Mouse (Mus musculus) embryonic facial prominence, embryonic 15.5 days (tissue): ENCODE data around the gene Vmn1r233. TPM values are rescaled to one million over a fixed set of nuclear protein-coding genes. Genes with fewer than 3 reads are reported as not detected.
A peak's percentile ranks its signal among the peaks of the same experiment; 100 is the strongest.

Experiments used
- ATAC-seq: fragments of 200-750 bp; cut with Nextera tagmentation; 2 replicates; pipeline ENCODE4 v1.8.0; 2017; ENCODE audit warnings: low read depth, moderate TSS enrichment; ENCODE audit not compliant: insufficient number of reproducible peaks, low FRiP score, low TSS enrichment
- H3K27ac ChIP-seq: fragments of 300-500 bp; sonication (generic); replicated peaks from 2 replicates; pipeline ENCODE4 v1.5.1; 2015; ENCODE audit warnings: mild to moderate bottlenecking, inconsistent platforms
- H3K27me3 ChIP-seq: fragments of 300-500 bp; sonication (generic); 2 replicates; pipeline ENCODE4 v1.6.1; 2015; ENCODE audit warnings: inconsistent platforms
- H3K36me3 ChIP-seq: fragments of 300-500 bp; sonication (generic); 2 replicates; pipeline ENCODE4 v1.6.1; 2015; ENCODE audit warnings: mild to moderate bottlenecking, inconsistent platforms
- H3K4me1 ChIP-seq: fragments of 300-500 bp; sonication (generic); 2 replicates; pipeline ENCODE4 v1.6.1; 2015; ENCODE audit warnings: inconsistent platforms
- H3K4me2 ChIP-seq: fragments of 300-500 bp; sonication (generic); replicated peaks from 2 replicates; pipeline ENCODE4 v1.6.1; 2015; ENCODE audit warnings: mild to moderate bottlenecking, inconsistent platforms
- H3K4me3 ChIP-seq: fragments of 300-500 bp; sonication (generic); replicated peaks from 2 replicates; pipeline ENCODE4 v1.5.1; 2015; ENCODE audit warnings: mild to moderate bottlenecking, inconsistent platforms
- H3K9ac ChIP-seq: fragments of 300-500 bp; sonication (generic); 2 replicates; pipeline ENCODE4 v1.6.1; 2015; ENCODE audit warnings: inconsistent platforms
- H3K9me3 ChIP-seq: fragments of 300-500 bp; sonication (generic); replicated peaks from 2 replicates; pipeline ENCODE4 v1.6.1; 2016; ENCODE audit warnings: inconsistent platforms
- WGBS: fragments of 180-500 bp; shearing (Covaris S2); methylation state at CpG from one replicate; pipeline ENCODE4 v1.1.7; 2015; 5-methylcytosine and 5-hydroxymethylcytosine counted together
- polyA plus RNA-seq: library from polyadenylated mRNA; unstranded; fragments of >200 nt; fragmentation: Nextera tagmentation; extraction: Ambion mirVana; gene quantifications from 2 replicates; pipeline ENCODE4 v1.2.1, GENCODE M21; 2015

The Vmn1r233 gene
- polyA plus RNA-seq, result not detected in 2 replicates

DNA sequence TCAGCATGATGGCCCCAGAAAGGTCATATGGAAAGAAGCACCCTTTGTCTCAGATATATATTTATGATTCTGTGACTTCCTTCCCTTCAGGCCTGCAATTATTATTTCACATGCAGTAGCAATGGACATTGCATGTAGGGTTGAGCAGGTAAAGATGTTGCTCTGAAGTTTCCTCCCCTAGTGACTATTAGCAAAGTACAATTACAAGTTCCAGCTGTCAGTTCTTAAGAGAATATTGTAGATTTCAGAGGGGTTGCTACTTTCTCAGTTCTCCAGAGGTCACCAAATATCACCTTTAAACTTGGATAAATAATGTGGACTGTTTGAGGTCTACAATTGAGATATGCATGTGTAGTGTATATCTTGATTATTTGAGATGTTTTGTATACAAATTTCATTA lies at the start of gene Vmn1r233:
Gene Vmn1r233 (minus strand): TSS at position 101 of the 400 bp plus-strand sequence.
- H3K27me3 ChIP-seq, result no peaks in the 10 kb centered on the region
- no peaks in the 10 kb centered on the region for H3K36me3 ChIP-seq
- H3K9me3 ChIP-seq, result no peaks in the 10 kb centered on the region
- H3K4me3 ChIP-seq, result no peak within 1 kb of the TSS
- H3K4me1 ChIP-seq, result no peaks in the 10 kb centered on the region
- H3K4me2 ChIP-seq, result no peak within 1 kb of the TSS
- no peak for ATAC-seq
- H3K27ac ChIP-seq, result no peak within 1 kb of the TSS
- H3K9ac ChIP-seq, result no peak within 1 kb of the TSS

DNA sequence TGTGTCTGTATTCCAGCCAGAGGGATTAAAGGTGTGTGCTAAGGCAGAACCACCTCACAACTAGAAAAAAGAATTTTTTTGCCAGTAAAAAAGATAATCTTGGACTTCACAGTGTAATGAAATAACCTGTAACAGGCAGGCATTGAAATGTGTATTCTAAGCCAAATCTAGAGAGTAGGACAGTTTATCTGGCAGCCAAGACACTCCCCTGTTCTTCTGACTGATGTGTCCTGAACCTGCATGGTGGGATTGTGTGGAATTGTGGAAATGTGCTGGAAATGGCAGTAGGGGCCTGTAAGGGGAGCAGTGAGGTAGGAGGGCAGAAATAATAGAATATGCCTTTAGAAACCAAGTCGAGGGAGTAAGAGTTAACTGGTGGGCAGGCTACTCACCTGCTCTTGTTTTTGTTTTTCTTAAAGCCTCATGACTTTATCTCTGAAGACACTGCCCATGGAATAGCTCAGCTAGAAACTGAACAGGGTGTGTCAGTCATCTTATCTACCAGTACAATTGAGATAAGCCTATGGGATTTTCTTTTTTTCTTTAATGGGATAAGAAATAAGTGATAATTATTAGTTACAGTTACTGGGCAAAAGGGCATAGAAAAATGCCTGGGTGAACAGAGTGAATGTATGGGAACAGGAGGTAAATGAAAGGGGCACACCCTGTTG lies 22.3 kb upstream of the Vmn1r233 start:
- 90% methylated on average over 1 of the region's 1 CpGs for WGBS
- H3K36me3 ChIP-seq, result peaks cover 54% of the 10 kb centered on the region

DNA sequence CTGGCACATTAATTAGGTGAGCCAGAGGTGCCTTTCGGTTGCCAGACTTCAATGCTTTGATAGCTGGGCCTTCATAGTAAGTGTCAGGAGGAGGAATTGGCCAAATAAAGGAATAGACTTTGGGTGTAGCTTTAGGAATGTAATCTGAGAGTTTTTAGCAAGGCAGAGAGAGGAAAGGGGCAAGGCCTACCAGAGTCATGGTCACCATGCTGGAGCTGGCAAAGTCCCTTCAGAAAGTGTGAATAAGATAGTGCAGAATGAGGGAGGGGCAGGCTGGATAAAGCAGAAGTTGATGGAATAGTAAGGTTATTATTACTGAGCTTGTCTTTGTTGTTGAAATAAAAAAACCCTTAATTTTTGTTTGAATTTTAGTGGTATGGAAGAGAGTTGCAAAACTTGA lies 13.5 kb upstream of the Vmn1r233 start:
- no peaks in the 10 kb centered on the region for H3K27me3 ChIP-seq
- peak overlapping the region; percentile 74 for H3K4me2 ChIP-seq
- no peak for ATAC-seq
- H3K36me3 ChIP-seq, result peaks cover 20% of the 10 kb centered on the region
- peak overlapping the region; percentile 62 for H3K9ac ChIP-seq
- H3K27ac ChIP-seq, result peak overlapping the region; percentile 94
- H3K4me1 ChIP-seq, result 0 out of 2 replicates have a peak, but pooled peaks cover 9% of the 10 kb centered on the region
- H3K9me3 ChIP-seq, result no peaks in the 10 kb centered on the region
- 29% methylated on average over 1 of the region's 1 CpGs for WGBS
- peak overlapping the region; percentile 82 for H3K4me3 ChIP-seq

More for the DNA sequence above, 22.3 kb upstream of the Vmn1r233 start:
- Histone ChIP-seq H3K4me1 (no peaks in the 10 kb centered on the region), H3K4me2 (no peak overlapping the region), H3K9me3 (no peaks in the 10 kb centered on the region), H3K9ac (no peak overlapping the region), H3K27ac (no peak overlapping the region), H3K4me3 (no peak overlapping the region), H3K27me3 (no peaks in the 10 kb centered on the region)
- no peak for ATAC-seq

DNA sequence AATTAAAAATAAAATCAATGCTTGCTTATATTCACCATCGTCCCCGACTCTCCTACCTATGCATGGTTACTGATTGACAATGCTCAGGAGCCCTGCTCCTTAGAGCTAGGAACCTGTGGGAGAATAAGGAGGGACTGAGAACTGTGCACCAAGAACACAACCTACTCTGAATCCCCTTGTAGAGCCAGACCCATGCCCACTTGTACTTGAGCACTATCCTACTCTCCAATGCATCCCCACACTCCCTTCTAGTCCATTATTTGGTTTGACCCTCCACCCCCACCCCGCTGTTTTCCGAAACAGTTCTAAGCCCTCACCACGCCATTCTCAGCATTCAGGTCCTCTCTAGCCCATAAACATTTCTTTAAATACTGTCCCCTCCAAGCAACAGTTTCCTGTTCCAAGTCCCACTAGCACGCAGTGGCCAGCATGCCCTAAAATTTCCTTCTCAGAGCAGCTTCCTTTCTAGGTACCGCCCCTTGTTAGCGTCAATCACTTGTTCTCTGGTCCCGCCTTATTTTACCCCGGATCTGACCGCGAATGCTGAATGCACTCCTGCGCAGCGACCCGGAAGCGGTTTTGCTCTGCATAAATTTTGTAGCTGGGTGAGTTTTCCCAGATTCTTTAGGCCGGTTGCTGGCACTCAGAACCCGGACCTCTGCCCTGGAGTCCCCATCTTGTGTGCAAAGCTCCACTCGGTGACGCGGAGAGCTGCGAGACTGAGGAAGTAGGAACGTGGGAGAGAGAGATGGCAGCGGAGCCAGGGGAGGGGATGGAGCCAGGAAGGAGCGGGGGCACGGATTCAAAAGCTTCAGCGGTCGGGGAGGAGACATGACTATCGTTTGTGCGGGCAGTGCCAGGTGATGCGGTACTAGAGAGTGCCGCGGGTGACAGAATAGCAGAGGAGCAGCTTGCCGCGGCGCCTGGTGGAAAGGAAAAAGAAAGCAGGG lies 12.4 kb upstream of the Vmn1r233 start, which contains the start of gene Zfp160:
Gene Zfp160 (plus strand): TSS at position 522 of the 950 bp plus-strand sequence.
- H3K4me1 ChIP-seq, result 0 out of 2 replicates have a peak, but pooled peaks cover 9% of the 10 kb centered on the region
- peak within 1 kb of the TSS; percentile 94 for H3K27ac ChIP-seq
- no peaks in the 10 kb centered on the region for H3K9me3 ChIP-seq
- H3K36me3 ChIP-seq, result peaks cover 18% of the 10 kb centered on the region
- 5% methylated on average over 36 of the region's 36 CpGs for WGBS
- H3K4me3 ChIP-seq, result peak within 1 kb of the TSS; percentile 82
- H3K4me2 ChIP-seq, result peak within 1 kb of the TSS; percentile 74
- peak; percentile 93 for ATAC-seq
- H3K9ac ChIP-seq, result peak within 1 kb of the TSS; percentile 62
- H3K27me3 ChIP-seq, result no peaks in the 10 kb centered on the region

DNA sequence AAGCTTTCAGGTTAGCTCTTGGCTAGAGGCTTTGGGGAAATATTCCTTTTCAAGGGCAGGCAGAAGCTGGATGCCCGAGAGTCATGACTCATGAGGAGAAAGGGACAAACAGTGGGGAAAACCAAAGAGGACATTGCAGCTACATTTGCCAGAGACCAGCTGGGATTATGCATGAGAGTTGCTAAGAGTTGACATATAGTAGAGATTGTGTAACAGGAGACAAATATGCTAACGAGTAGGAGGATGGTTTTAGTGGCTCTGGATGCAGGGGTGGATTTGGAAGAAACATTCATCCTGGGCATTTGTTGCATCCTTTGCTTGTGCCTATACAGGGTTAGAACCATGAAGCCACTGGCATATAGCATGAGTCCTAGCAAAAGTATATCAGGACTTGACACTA lies 2.5 kb downstream of the Vmn1r233 start:
- Histone ChIP-seq H3K4me3 (no peak overlapping the region), H3K36me3 (no peaks in the 10 kb centered on the region), H3K4me1 (no peaks in the 10 kb centered on the region), H3K9ac (no peak overlapping the region), H3K27me3 (no peaks in the 10 kb centered on the region), H3K9me3 (no peaks in the 10 kb centered on the region), H3K4me2 (no peak overlapping the region), H3K27ac (no peak overlapping the region)
- 63% methylated on average over 2 of the region's 2 CpGs for WGBS
- no peak for ATAC-seq

DNA sequence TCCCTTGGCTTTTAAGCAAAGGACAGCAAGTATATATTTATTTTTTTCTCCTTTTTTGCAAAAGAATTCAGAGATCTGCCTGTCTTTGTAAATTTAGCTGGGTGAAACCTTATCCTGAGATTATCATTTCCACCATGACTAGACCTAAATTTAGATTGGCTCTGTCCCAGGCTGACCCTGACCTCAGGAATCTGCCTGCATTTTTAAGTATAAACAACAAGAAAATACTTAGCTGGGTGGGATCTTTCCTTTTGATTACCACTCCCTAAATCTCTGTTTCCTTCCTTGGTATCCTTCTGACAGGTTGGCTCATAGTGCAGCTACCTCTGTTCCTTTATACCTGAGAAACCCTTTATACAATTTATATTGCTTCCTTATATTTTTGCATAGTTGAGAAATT lies 29.6 kb downstream of the Vmn1r233 start:
- H3K9ac ChIP-seq, result no peak overlapping the region
- H3K4me3 ChIP-seq, result no peak overlapping the region
- peaks cover 74% of the 10 kb centered on the region for H3K36me3 ChIP-seq
- no peaks in the 10 kb centered on the region for H3K27me3 ChIP-seq
- no peak for ATAC-seq
- no peaks in the 10 kb centered on the region for H3K4me1 ChIP-seq
- H3K9me3 ChIP-seq, result no peaks in the 10 kb centered on the region
- no peak overlapping the region for H3K27ac ChIP-seq
- no peak overlapping the region for H3K4me2 ChIP-seq

DNA sequence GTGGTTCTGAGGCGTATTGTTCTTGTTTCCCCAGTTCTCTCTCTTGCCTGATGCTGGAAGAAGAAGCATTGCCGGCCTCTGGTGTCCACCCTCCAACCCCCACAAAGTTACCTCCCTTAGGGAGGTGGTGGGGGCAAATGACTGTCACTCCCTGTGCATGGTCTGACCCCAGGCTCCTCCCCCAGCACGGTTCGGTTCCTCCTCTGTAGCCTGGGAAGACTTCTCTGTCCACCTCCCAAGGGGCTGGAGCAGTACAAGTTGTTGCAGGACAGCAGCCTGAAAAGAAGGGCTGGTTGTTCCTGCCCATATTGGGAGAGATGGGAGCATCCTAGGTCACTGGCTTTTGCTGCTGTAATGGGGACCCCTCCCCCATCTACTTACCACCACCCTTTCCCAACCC lies 30.8 kb downstream of the Vmn1r233 start:
- H3K4me2 ChIP-seq, result no peak overlapping the region
- H3K9me3 ChIP-seq, result no peaks in the 10 kb centered on the region
- H3K27me3 ChIP-seq, result no peaks in the 10 kb centered on the region
- no peak overlapping the region for H3K9ac ChIP-seq
- peaks cover 87% of the 10 kb centered on the region for H3K36me3 ChIP-seq
- H3K4me3 ChIP-seq, result no peak overlapping the region
- 93% methylated on average over 4 of the region's 4 CpGs for WGBS
- no peak for ATAC-seq
- no peak overlapping the region for H3K27ac ChIP-seq
- H3K4me1 ChIP-seq, result no peaks in the 10 kb centered on the region

DNA sequence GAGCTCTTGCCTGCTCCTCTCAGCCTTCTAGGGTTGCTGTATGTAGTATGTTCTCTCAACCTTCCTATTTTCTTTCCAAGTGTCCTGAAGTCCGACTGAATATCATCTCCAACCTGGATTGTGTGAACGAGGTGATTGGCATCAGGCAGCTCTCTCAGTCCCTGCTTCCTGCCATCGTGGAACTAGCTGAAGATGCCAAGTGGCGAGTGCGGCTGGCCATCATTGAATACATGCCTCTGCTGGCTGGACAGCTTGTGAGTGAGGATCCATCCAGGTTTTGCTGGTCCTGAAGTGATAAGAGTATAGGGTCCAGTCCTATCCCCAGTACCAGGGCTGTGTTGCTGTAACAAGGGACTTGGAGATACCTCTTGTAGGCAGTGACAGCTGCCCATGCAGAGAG lies 35.9 kb downstream of the Vmn1r233 start:
- 91% methylated on average over 5 of the region's 5 CpGs for WGBS
- ATAC-seq, result no peak

DNA sequence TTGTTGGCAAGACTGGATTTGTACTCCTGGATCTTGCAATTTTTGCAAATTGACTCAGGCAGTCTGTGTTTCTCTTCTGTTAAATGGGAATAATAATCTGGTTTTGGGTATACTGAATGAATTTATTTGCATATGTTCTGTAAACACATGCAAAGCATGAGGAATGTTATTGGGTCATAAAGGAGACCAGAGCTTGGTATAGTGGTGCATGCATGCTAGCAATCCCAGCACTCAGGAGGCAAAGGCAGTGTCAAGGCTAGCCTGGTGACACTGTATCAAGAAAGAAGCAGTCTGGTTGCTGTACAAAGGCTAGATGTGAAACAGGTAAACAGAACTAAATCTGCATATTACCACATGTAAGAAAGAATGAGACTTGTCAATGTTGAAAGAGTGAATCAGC lies 49.6 kb downstream of the Vmn1r233 start:
- Histone ChIP-seq H3K27me3 (no peaks in the 10 kb centered on the region), H3K9ac (peak overlapping the region; percentile 91; the same call in 1 of the 2 replicates), H3K4me1 (peaks cover 22% of the 10 kb centered on the region), H3K4me2 (peak overlapping the region; percentile 56), H3K4me3 (peak overlapping the region; percentile 72), H3K36me3 (peaks cover 4% of the 10 kb centered on the region), H3K27ac (no peak overlapping the region), H3K9me3 (no peaks in the 10 kb centered on the region)
- ATAC-seq, result no peak

More for the DNA sequence above, 35.9 kb downstream of the Vmn1r233 start:
- H3K4me2 ChIP-seq, result no peak overlapping the region
- peaks cover 99% of the 10 kb centered on the region for H3K36me3 ChIP-seq
- no peak overlapping the region for H3K4me3 ChIP-seq
- no peaks in the 10 kb centered on the region for H3K4me1 ChIP-seq
- no peak overlapping the region for H3K27ac ChIP-seq
- H3K9me3 ChIP-seq, result no peaks in the 10 kb centered on the region
- no peaks in the 10 kb centered on the region for H3K27me3 ChIP-seq
- H3K9ac ChIP-seq, result no peak overlapping the region

DNA sequence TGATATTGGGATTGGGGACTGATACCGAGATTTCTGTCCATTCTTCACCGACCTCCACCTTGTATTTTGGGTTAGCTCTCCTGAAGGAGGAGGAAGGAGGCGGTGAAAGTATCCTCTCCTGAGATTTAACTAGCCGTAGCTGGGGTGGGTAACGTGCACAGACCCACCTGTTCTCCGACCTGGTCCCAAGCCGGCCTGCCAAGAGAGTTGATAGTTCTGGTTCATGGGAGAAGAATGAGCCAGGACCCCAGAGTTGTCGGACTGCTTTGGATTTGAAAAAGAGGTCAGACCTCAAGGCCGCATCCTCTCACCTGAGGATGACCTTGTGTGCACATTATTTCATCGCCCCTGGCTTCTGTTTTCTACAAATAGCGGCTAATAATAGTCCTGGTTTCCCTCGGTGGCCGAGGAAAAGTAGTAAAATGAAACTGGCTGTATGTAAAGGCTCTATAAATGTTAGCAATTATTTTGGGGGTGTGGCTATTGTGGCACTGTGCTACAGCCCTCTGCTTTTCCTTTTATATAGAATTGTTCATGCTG lies 50.2 kb downstream of the Vmn1r233 start:
- WGBS, result under 1% methylated on average over 13 of the region's 13 CpGs

More for the DNA sequence above, 50.2 kb downstream of the Vmn1r233 start:
- Histone ChIP-seq H3K27me3 (no peaks in the 10 kb centered on the region), H3K9me3 (no peaks in the 10 kb centered on the region), H3K4me2 (peak overlapping the region; percentile 56), H3K4me1 (peaks cover 22% of the 10 kb centered on the region), H3K27ac (peak overlapping the region; percentile 99), H3K4me3 (peak overlapping the region; percentile 72), H3K36me3 (no peaks in the 10 kb centered on the region), H3K9ac (peak overlapping the region; percentile 91)
- no peak for ATAC-seq
